Mouse (Mus musculus) heart, postnatal 0 days (tissue): ENCODE measurements around the gene Dus3l. TPM values are rescaled to one million over a fixed set of nuclear protein-coding genes. Genes with fewer than 3 reads are reported as not detected.
A peak's percentile ranks its signal among the peaks of the same experiment; 100 is the strongest.

ENCODE experiments used
- ATAC-seq: fragments of 200-750 bp; cut with Nextera tagmentation; 2 replicates; pipeline ENCODE4 v1.8.0; 2017; ENCODE audit warnings: low read depth, moderate number of reproducible peaks, moderate library complexity; ENCODE audit not compliant: insufficient read depth
- DNase-seq: peaks from one replicate; pipeline ENCODE4 v3.0.0-alpha.2; 2016; ENCODE audit warnings: low spot score
- H3K27ac ChIP-seq: fragments of 300-500 bp; sonication (generic); 2 replicates; pipeline ENCODE4 v1.5.1; 2014; ENCODE audit warnings: low read depth, mild to moderate bottlenecking
- H3K27me3 ChIP-seq: fragments of 300-500 bp; sonication (generic); 2 replicates; pipeline ENCODE4 v1.6.1; 2014; ENCODE audit warnings: low read length, mixed read lengths; ENCODE audit not compliant: control insufficient read depth, insufficient read depth
- H3K36me3 ChIP-seq: fragments of 300-500 bp; sonication (generic); replicated peaks from 2 replicates; pipeline ENCODE4 v1.6.1; 2014; ENCODE audit warnings: low read length, mixed read lengths; ENCODE audit not compliant: control insufficient read depth, insufficient read depth
- H3K4me1 ChIP-seq: fragments of 300-500 bp; sonication (generic); 2 replicates; pipeline ENCODE4 v1.6.1; 2014; ENCODE audit warnings: antibody characterized with exemption; ENCODE audit not compliant: control insufficient read depth, insufficient read depth
- H3K4me2 ChIP-seq: fragments of 300-500 bp; sonication (generic); 2 replicates; pipeline ENCODE4 v1.6.1; 2014; ENCODE audit warnings: low read depth, mild to moderate bottlenecking, low read length, moderate library complexity
- H3K4me3 ChIP-seq: fragments of 300-500 bp; sonication (generic); 2 replicates; pipeline ENCODE4 v1.5.1; 2014; ENCODE audit warnings: low read depth, low read length
- H3K9ac ChIP-seq: fragments of 300-500 bp; sonication (generic); replicated peaks from 2 replicates; pipeline ENCODE4 v1.6.1; 2014; ENCODE audit warnings: low read depth, low read length, mixed read lengths
- H3K9me3 ChIP-seq: fragments of 300-500 bp; sonication (generic); replicated peaks from 2 replicates; pipeline ENCODE4 v1.6.1; 2016; ENCODE audit warnings: low read length; ENCODE audit not compliant: control insufficient read depth
- CTCF ChIP-seq: IDR thresholded peaks from 2 replicates; pipeline ENCODE4 v1.5.1; 2016; ENCODE audit warnings: antibody characterized with exemption, control low read depth, low read depth
- EP300 ChIP-seq: IDR thresholded peaks from 2 replicates; pipeline ENCODE4 v1.6.1; 2016; ENCODE audit warnings: antibody characterized with exemption, low read depth
- WGBS: fragments of 180-500 bp; shearing (Covaris S2); extraction: QIAGEN DNeasy Blood & Tissue Kit; methylation state at CpG from one replicate; pipeline ENCODE4 v1.1.7; 2014; 5-methylcytosine and 5-hydroxymethylcytosine counted together
- polyA plus RNA-seq: library from polyadenylated mRNA; unstranded; fragments of >200 nt; fragmentation: Nextera tagmentation; extraction: Ambion mirVana; gene quantifications from 2 replicates; pipeline ENCODE4 v1.2.1, GENCODE M21; 2015
- total RNA-seq: library from RNA; depleted of rRNA; stranded (reverse); fragments of >200 nt; gene quantifications from 2 replicates; pipeline ENCODE4 v1.2.3, GENCODE M21; 2014; ENCODE audit warnings: low replicate concordance; rRNA removed

The Dus3l gene
- total RNA-seq (25.8 and 28.9 TPM in 2 replicates), polyA plus RNA-seq (21.1 and 23.0 TPM in 2 replicates)

GRCm38 (mm10) chr17:56764474-56765354, at the start of gene Dus3l:
Dus3l (plus strand) TSS chr17:56764757.
- peaks cover 32% of the 10 kb centered on the region for H3K36me3 ChIP-seq
- TF ChIP-seq EP300: no peak; the same call in 1 of the 2 replicates
- no peak for TF ChIP-seq CTCF
- H3K4me2 ChIP-seq: peak within 1 kb of the TSS; percentile 70
- no peaks in the 10 kb centered on the region for H3K9me3 ChIP-seq
- H3K27ac ChIP-seq: peak within 1 kb of the TSS; percentile 87
- ATAC-seq (peak; percentile 81), DNase-seq (peak; percentile 87)
- H3K9ac ChIP-seq: peak within 1 kb of the TSS; percentile 46
- H3K4me3 ChIP-seq: peak within 1 kb of the TSS; percentile 59
- 2% methylated on average over 50 of the region's 58 CpGs for whole genome bisulfite sequencing
- peaks cover 27% of the 10 kb centered on the region for H3K4me1 ChIP-seq
- H3K27me3 ChIP-seq: no peaks in the 10 kb centered on the region

- Histone ChIP-seq H3K27ac (no peak overlapping the region), H3K36me3 (peaks cover 22% of the 10 kb centered on the region), H3K4me3 (no peak overlapping the region), H3K9me3 (no peaks in the 10 kb centered on the region), H3K4me2 (no peak overlapping the region), H3K4me1 (peaks cover 14% of the 10 kb centered on the region), H3K9ac (no peak overlapping the region), H3K27me3 (no peaks in the 10 kb centered on the region)
- TF ChIP-seq CTCF (no peak), EP300 (no peak)
- WGBS: 63% methylated on average over 11 of the region's 11 CpGs
- ATAC-seq (no peak), DNase-seq (no peak)
These were observed 49.2 kb upstream of the Dus3l start for GRCm38 (mm10) chr17:56715360-56715759.

GRCm38 (mm10) chr17:56715914-56716654, 48.5 kb upstream of the Dus3l start:
- peak overlapping the region; percentile 79 for H3K4me2 ChIP-seq
- DNase-seq (no peak), ATAC-seq (no peak)
- H3K9me3 ChIP-seq: no peaks in the 10 kb centered on the region
- WGBS: 25% methylated on average over 22 of the region's 22 CpGs
- peaks cover 14% of the 10 kb centered on the region for H3K4me1 ChIP-seq
- H3K4me3 ChIP-seq: peak overlapping the region; percentile 77
- H3K27me3 ChIP-seq: no peaks in the 10 kb centered on the region
- H3K36me3 ChIP-seq: peaks cover 15% of the 10 kb centered on the region
- H3K9ac ChIP-seq: peak overlapping the region; percentile 54; the same call in 1 of the 2 replicates
- H3K27ac ChIP-seq: peak overlapping the region; percentile 55; the same call in 1 of the 2 replicates
- TF ChIP-seq CTCF (no peak), EP300 (no peak)

GRCm38 (mm10) chr17:56716655-56717362, 47.7 kb upstream of the Dus3l start:
- DNase-seq (peak; percentile 97), ATAC-seq (peak; percentile 92)
- Histone ChIP-seq H3K9me3 (no peaks in the 10 kb centered on the region), H3K9ac (peak overlapping the region; percentile 54; the same call in 1 of the 2 replicates), H3K4me1 (peaks cover 14% of the 10 kb centered on the region), H3K36me3 (peaks cover 14% of the 10 kb centered on the region), H3K4me2 (peak overlapping the region; percentile 79), H3K4me3 (peak overlapping the region; percentile 77), H3K27me3 (no peaks in the 10 kb centered on the region), H3K27ac (peak overlapping the region; percentile 84)
- under 1% methylated on average over 54 of the region's 55 CpGs for WGBS
- TF ChIP-seq CTCF (no peak), EP300 (no peak)
